Mouse (Mus musculus): ENCODE data around the gene 4933411K16Rik. TPM values are rescaled to one million over a fixed set of nuclear protein-coding genes. Genes with fewer than 3 reads are reported as not detected.

4933411K16Rik gene
- polyA plus RNA-seq, 1 experiment: 1,397 TPM

DNA sequence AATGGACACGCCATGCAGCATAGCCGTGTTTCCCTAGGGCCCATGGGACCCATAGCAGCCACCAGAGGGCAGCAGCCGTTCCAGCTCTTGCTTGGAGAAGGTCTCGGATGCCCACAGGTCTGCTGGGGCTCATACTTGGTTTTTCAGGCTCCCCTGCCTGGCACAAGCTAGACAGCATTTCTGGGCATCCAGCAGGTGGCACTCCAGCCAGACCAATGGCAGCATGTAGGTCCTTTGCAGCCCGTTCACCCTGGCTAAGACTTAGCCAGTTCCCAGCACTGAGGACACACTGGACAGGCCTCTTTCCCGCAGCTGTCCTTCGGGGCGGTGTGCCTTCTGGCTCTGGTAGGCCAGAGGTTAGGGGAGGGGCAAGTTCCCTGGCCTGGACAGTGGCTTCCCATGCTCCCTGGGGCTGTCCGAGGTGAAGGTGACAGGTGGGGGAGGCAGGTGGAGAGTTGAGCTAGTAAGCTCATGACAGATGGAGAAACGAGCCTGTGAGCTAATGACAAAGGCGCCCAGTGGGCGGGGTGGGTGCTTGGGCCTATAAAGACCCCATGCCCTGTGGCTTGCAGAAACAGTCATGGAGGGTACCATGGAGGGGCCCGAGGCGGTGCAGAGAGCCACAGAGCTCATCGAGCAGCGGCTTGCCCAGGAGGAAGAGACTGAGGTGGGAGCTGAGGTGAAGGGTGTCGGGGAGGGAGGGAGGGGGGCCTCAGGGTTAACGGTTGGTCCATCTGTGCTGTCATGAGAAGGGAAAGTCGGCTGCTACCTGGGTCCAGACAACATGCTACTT, 16.4 kb upstream of the 4933411K16Rik start, which contains the start of gene Ankrd2:
Gene Ankrd2 (plus strand): TSS at position 545 of the 793 bp plus-strand sequence.
- H3K27ac ChIP-seq (ENCODE audit: control insufficient read depth, insufficient read depth, low read depth, low read length): no peak within 1 kb of the TSS
- peaks cover 3% of the 10 kb centered on the region; the same call in 1 of the 2 replicates for H3K4me1 ChIP-seq (ENCODE audit: control insufficient read depth, insufficient read depth, low read length)
- H3K4me3 ChIP-seq (ENCODE audit: control insufficient read depth, low read depth, low read length): no peak within 1 kb of the TSS
- no peak for TF ChIP-seq POLR2A (IDR thresholded peaks at IDR 0.05; ENCODE audit: control insufficient read depth, low read depth, low read length)
- TF ChIP-seq CTCF (IDR thresholded peaks at IDR 0.05; ENCODE audit: control insufficient read depth, insufficient read depth, insufficient replicate concordance, low read depth, low read length): peak; percentile 54; the same call in 1 of the 2 replicates
- no peaks in the 10 kb centered on the region; the same call in none of the 2 replicates for H3K36me3 ChIP-seq (ENCODE audit: control insufficient read depth, insufficient read depth, low read length)
- no peaks in the 10 kb centered on the region for H3K27me3 ChIP-seq (ENCODE audit: control insufficient read depth, insufficient read depth, low read length)

DNA sequence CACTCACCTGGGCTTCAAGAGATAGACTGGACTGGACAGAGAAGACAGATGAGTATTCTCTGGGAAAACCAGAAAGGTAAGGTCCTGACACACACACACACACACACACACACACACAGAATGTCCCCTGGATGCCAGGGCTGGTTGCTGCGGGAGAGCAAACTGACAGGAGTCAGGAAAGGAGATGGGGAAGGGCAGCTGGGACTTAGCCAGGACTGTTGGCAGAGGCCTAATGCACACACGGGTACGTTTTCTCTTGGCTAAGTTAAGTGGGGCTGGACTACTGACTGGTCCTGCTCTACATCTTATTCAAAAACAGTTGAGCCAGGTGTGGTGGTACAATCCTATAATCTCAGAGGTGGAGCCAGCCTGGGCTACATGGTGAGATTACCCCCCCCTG, 15.7 kb upstream of the 4933411K16Rik start:
- no peak overlapping the region for H3K27ac ChIP-seq (ENCODE audit: control insufficient read depth, insufficient read depth, low read depth, low read length)
- no peak overlapping the region for H3K4me3 ChIP-seq (ENCODE audit: control insufficient read depth, low read depth, low read length)
- no peaks in the 10 kb centered on the region for H3K27me3 ChIP-seq (ENCODE audit: control insufficient read depth, insufficient read depth, low read length)
- H3K36me3 ChIP-seq (ENCODE audit: control insufficient read depth, insufficient read depth, low read length): no peaks in the 10 kb centered on the region; the same call in none of the 2 replicates
- H3K4me1 ChIP-seq (ENCODE audit: control insufficient read depth, insufficient read depth, low read length): peaks cover 3% of the 10 kb centered on the region; the same call in 1 of the 2 replicates
- no peak for TF ChIP-seq POLR2A (IDR thresholded peaks at IDR 0.05; ENCODE audit: control insufficient read depth, low read depth, low read length)
- TF ChIP-seq CTCF (IDR thresholded peaks at IDR 0.05; ENCODE audit: control insufficient read depth, insufficient read depth, insufficient replicate concordance, low read depth, low read length): no peak

DNA sequence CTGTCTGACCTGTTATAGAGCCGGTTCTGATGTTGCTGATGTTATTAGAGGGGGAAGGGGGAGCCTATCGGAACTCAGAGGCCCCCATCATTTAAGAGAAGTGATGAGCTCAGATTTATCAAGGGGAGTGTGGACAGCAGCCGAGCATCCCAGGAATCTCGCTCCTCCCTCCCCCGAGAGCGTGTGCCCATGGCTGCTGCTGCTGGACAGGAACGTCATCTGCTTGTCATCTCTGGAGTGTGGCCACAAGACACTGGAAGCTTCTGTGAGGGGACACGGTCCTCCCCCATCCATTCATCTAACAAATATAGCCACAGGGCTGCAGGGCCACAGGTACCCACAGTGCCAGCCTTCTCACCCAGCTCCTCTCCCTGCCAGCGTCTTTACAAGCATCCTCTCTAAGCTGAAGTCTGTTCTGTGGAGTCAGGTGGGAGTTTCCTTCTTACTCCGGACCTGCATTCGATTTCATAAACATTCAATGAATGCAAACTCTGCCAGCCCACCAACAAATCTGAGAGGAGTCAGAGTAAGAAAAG, 14.8 kb upstream of the 4933411K16Rik start:
- Histone ChIP-seq H3K4me3 (ENCODE audit: control insufficient read depth, low read depth, low read length) (no peak overlapping the region), H3K36me3 (ENCODE audit: control insufficient read depth, insufficient read depth, low read length) (no peaks in the 10 kb centered on the region; the same call in none of the 2 replicates), H3K27ac (ENCODE audit: control insufficient read depth, insufficient read depth, low read depth, low read length) (no peak overlapping the region), H3K27me3 (ENCODE audit: control insufficient read depth, insufficient read depth, low read length) (no peaks in the 10 kb centered on the region), H3K4me1 (ENCODE audit: control insufficient read depth, insufficient read depth, low read length) (peaks cover 3% of the 10 kb centered on the region; the same call in 1 of the 2 replicates)
- no peak for TF ChIP-seq CTCF (IDR thresholded peaks at IDR 0.05; ENCODE audit: control insufficient read depth, insufficient read depth, insufficient replicate concordance, low read depth, low read length)
- no peak for TF ChIP-seq POLR2A (IDR thresholded peaks at IDR 0.05; ENCODE audit: control insufficient read depth, low read depth, low read length)

DNA sequence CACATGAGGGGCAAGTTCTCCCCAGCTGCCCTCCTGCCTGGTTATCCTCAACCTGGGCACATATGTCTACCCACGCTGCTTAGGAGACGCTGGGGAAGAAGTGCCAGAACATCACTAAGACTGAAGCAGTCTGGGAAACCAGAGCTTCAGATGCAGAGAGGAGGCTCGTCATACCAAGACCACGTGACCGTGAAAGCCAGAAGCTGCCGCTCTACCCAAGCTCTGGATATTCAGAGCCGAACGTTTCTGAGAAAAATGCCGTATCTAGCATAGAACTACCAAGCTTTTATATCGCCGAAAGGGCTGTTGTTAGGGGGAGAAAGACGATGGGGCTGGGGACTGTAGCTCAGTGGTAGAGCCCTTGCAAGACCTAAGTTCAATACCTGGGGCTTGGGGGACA, 13.7 kb upstream of the 4933411K16Rik start:
- Histone ChIP-seq H3K27ac (ENCODE audit: control insufficient read depth, insufficient read depth, low read depth, low read length) (no peak overlapping the region), H3K36me3 (ENCODE audit: control insufficient read depth, insufficient read depth, low read length) (no peaks in the 10 kb centered on the region; the same call in none of the 2 replicates), H3K27me3 (ENCODE audit: control insufficient read depth, insufficient read depth, low read length) (no peaks in the 10 kb centered on the region), H3K4me3 (ENCODE audit: control insufficient read depth, low read depth, low read length) (no peak overlapping the region), H3K4me1 (ENCODE audit: control insufficient read depth, insufficient read depth, low read length) (peaks cover 3% of the 10 kb centered on the region; the same call in 1 of the 2 replicates)
- no peak for TF ChIP-seq POLR2A (IDR thresholded peaks at IDR 0.05; ENCODE audit: control insufficient read depth, low read depth, low read length)
- TF ChIP-seq CTCF (IDR thresholded peaks at IDR 0.05; ENCODE audit: control insufficient read depth, insufficient read depth, insufficient replicate concordance, low read depth, low read length): no peak

DNA sequence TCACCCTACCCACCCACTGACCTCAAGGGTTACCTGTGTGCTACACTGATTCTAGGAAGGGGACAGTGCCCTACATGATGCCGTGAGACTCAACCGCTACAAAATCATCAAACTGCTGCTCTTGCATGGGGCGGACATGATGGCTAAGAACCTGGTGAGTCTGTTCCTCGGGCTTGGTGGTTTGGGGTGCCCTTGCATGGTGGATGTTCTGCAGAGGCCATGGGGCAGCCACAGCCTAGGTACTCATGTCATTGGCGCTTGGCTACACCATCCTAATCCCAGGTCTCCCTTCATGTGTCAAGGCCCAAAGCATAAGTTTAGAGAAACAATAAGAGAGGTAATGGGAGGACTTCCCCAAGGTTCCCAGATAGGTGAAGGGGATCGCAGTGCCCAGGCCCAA, 8.1 kb upstream of the 4933411K16Rik start:
- TF ChIP-seq POLR2A (IDR thresholded peaks at IDR 0.05; ENCODE audit: control insufficient read depth, low read depth, low read length): no peak
- no peak for TF ChIP-seq CTCF (IDR thresholded peaks at IDR 0.05; ENCODE audit: control insufficient read depth, insufficient read depth, insufficient replicate concordance, low read depth, low read length)
- H3K4me1 ChIP-seq (ENCODE audit: control insufficient read depth, insufficient read depth, low read length): peaks cover 18% of the 10 kb centered on the region
- no peak overlapping the region for H3K27ac ChIP-seq (ENCODE audit: control insufficient read depth, insufficient read depth, low read depth, low read length)
- no peaks in the 10 kb centered on the region for H3K27me3 ChIP-seq (ENCODE audit: control insufficient read depth, insufficient read depth, low read length)
- H3K36me3 ChIP-seq (ENCODE audit: control insufficient read depth, insufficient read depth, low read length): no peaks in the 10 kb centered on the region
- no peak overlapping the region for H3K4me3 ChIP-seq (ENCODE audit: control insufficient read depth, low read depth, low read length)

DNA sequence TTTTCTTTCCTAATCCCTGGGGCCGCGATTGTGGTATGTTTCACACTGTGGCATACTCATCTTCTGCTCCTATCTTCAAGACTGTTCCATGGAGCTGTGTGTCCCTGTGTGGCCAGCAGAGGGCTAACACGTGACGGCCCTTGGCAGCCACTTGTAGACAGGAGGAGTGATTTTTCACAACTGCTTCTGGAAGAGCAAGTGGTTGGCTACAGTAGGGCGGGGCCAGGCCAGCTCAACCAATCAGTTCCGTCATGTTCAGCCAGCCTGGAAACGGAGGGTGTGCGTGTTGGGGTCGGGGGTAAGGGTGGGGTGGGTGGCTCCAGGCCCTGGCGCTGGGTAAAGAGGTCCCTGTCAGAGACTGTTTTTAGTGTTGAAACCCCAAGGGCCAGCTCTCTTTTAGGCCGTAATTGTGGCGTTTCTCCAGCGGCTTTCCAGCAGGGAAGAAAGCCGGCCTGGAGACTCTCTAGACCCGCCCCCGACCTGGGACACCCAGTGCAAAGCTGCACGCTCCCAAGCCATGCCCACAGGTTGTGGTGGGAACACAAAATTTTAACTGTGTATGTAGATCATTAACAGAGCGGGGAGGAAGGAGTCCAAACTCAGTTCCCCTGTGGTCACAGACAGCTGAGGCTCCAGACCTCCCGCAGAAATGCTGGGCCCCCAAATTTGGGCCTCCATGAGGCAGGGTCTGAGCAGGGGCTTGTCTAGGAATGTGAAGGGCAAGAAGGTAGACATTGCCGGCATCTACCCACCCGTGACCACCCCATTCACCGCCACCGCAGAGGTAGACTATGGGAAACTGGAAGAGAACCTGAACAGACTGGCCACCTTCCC, 6.6 kb upstream of the 4933411K16Rik start, which contains the start of gene Hoga1:
Gene Hoga1 (plus strand): TSS at position 342 of the 834 bp plus-strand sequence.
- H3K27me3 ChIP-seq (ENCODE audit: control insufficient read depth, insufficient read depth, low read length): no peaks in the 10 kb centered on the region
- H3K4me1 ChIP-seq (ENCODE audit: control insufficient read depth, insufficient read depth, low read length): peaks cover 15% of the 10 kb centered on the region
- H3K4me3 ChIP-seq (ENCODE audit: control insufficient read depth, low read depth, low read length): peak within 1 kb of the TSS; percentile 28
- no peaks in the 10 kb centered on the region for H3K36me3 ChIP-seq (ENCODE audit: control insufficient read depth, insufficient read depth, low read length)
- no peak within 1 kb of the TSS for H3K27ac ChIP-seq (ENCODE audit: control insufficient read depth, insufficient read depth, low read depth, low read length)
- no peak for TF ChIP-seq POLR2A (IDR thresholded peaks at IDR 0.05; ENCODE audit: control insufficient read depth, low read depth, low read length)
- TF ChIP-seq CTCF (IDR thresholded peaks at IDR 0.05; ENCODE audit: control insufficient read depth, insufficient read depth, insufficient replicate concordance, low read depth, low read length): peak; percentile 64; the same call in 1 of the 2 replicates

Data from testis, adult 2 months (tissue).